Mouse (Mus musculus): ENCODE measurements around the gene Olfr523.
A peak's percentile ranks its signal among the peaks of the same experiment; 100 is the strongest.

- TF ChIP-seq POLR2A (IDR thresholded peaks at IDR 0.05; ENCODE audit: insufficient read depth, low read depth, low read length) (peak; percentile 64; the same call in 1 of the 2 replicates), CTCF (IDR thresholded peaks at IDR 0.05; ENCODE audit: insufficient read depth, low read depth, low read length) (no peak)
Observed at GRCm38 (mm10) chr7:140154218-140154927, 18.6 kb upstream of the Olfr523 start, which contains the start of gene Sprn.

Data from olfactory bulb, adult 2 months (tissue).